Mouse (Mus musculus): Measurements from ENCODE around the gene Itsn1. TPM values are rescaled to one million over a fixed set of nuclear protein-coding genes. Genes with fewer than 3 reads are reported as not detected.

The Itsn1 gene
- polyA plus RNA-seq, 1 experiment, result 68.7 TPM

DNA sequence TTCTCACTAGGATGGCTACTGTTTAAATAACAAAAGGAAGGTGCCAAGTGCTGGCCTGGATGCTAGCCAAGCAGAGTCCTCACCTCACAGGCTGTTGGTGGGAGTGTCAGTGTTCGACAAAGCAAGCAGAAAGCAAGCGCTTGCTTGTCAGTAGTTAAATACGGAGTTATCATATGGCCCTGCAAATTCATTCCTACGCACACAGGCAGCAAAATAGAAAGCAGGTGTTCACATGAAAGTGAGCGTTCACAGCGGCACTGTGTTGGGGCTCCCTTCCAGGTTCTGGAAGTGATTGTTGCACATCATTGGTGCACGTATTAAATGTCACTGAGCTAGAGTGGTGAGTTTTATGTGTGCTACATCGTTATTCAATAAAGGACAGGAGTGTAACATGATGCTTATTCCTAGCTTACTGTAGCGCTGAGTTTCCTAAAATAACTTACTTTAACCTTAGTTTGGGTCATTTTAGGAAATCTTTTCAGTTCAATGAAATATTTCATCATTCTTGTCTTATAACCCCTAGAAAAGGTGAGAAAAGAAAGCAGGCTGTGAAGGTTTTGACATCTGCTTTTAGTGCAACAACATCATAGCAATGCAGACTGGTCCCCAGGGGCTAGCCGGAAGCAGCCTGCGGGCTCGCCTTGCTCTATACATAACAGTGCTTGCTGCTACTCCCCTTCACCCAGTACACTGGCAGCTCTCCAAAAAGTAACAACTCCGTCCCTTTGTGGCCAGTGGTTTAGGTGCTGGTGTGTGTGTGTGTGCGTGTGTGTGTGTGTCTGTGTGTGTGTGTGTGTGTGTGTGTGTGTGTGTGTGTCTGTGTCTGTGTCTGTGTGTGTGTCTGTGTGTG lies 17.2 kb downstream of the Itsn1 start:
- no peak overlapping the region for H3K27ac ChIP-seq (ENCODE audit: insufficient read depth, low read length)
- peak; percentile 84 to 85 for DNase-seq
- WGBS, result 29% methylated on average over 14 of the region's 14 CpGs
- peak overlapping the region; percentile 5 for H3K4me3 ChIP-seq (replicated peaks; ENCODE audit: insufficient read depth, low read depth, low read length)
- H3K27me3 ChIP-seq (ENCODE audit: control insufficient read depth, insufficient read depth, low read length), result no peaks in the 10 kb centered on the region
- peaks cover 21% of the 10 kb centered on the region for H3K4me1 ChIP-seq (ENCODE audit: control insufficient read depth, insufficient read depth, low read length)
- no peak for TF ChIP-seq CTCF (IDR thresholded peaks at IDR 0.05; ENCODE audit: borderline replicate concordance, insufficient read depth, low read depth, low read length)
- TF ChIP-seq POLR2A (IDR thresholded peaks at IDR 0.05; ENCODE audit: borderline replicate concordance, insufficient read depth, low read length), result no peak

DNA sequence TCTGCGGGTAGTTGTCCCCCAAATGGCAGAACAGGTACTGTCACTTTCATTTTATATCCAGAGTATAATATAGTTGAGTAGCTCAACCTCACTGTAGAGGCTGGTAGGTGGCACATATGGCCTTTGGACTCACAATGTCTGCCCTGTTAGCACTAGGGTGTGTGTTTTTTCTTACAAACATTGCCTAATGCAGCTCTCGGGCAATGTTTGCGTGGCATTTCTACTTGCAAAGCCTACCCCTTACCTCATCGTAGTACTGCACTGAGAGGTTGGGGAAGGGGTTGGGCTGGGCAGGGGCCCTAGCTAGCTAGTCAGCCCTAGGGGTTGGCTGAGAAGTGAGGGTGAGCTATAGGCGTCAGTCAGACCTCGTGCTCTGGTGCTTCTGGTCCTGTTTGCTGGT lies 18.5 kb downstream of the Itsn1 start:
- Histone ChIP-seq H3K4me1 (ENCODE audit: control insufficient read depth, insufficient read depth, low read length) (peaks cover 24% of the 10 kb centered on the region), H3K27ac (ENCODE audit: insufficient read depth, low read length) (no peak overlapping the region), H3K27me3 (ENCODE audit: control insufficient read depth, insufficient read depth, low read length) (no peaks in the 10 kb centered on the region), H3K4me3 (replicated peaks; ENCODE audit: insufficient read depth, low read depth, low read length) (no peak overlapping the region)
- DNase-seq, result no peak
- no peak for TF ChIP-seq POLR2A (IDR thresholded peaks at IDR 0.05; ENCODE audit: borderline replicate concordance, insufficient read depth, low read length)
- no peak for TF ChIP-seq CTCF (IDR thresholded peaks at IDR 0.05; ENCODE audit: borderline replicate concordance, insufficient read depth, low read depth, low read length)
- 90% methylated on average over 6 of the region's 6 CpGs for WGBS

DNA sequence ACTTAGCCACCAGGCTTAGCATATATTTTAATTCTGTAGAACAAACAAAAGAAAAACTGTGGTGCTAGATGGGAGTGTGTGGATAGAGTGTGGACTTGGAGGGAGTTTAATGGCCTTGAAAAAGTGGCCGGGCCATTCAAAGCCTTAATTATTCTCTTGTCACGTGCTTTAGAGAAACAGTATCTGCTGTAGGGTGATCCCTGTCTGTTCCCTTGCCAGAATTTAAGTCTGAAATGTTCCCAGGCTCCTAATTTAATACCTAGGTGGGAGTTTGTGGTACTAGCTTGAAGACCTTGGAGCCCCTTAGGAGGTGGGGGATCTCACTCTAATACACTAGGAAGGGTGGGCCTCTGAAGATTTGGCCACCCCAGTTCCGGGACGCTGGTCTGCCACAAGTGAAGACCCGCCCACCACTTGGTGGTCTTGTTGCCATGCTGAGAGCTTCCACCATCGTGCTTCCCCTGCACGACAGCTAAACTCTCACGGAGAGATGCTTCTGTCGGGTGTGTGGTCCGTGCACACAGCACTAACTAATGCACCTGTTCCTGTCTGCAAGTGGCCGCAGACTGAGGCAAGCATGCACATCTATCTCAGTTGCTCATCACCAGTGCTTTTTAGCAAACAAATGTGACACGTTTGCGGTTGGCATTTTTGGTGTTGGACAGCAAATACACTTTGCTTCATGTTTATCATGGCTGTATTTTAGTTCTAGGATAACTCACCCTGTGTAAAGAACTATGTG lies 22.7 kb downstream of the Itsn1 start:
- Histone ChIP-seq H3K4me3 (replicated peaks; ENCODE audit: insufficient read depth, low read depth, low read length) (no peak overlapping the region), H3K27me3 (ENCODE audit: control insufficient read depth, insufficient read depth, low read length) (no peaks in the 10 kb centered on the region), H3K4me1 (ENCODE audit: control insufficient read depth, insufficient read depth, low read length) (peaks cover 8% of the 10 kb centered on the region), H3K27ac (ENCODE audit: insufficient read depth, low read length) (no peak overlapping the region)
- TF ChIP-seq POLR2A (IDR thresholded peaks at IDR 0.05; ENCODE audit: borderline replicate concordance, insufficient read depth, low read length) (no peak), CTCF (IDR thresholded peaks at IDR 0.05; ENCODE audit: borderline replicate concordance, insufficient read depth, low read depth, low read length) (no peak)
- DNase-seq, result no peak
- WGBS, result 56% methylated on average over 13 of the region's 13 CpGs

DNA sequence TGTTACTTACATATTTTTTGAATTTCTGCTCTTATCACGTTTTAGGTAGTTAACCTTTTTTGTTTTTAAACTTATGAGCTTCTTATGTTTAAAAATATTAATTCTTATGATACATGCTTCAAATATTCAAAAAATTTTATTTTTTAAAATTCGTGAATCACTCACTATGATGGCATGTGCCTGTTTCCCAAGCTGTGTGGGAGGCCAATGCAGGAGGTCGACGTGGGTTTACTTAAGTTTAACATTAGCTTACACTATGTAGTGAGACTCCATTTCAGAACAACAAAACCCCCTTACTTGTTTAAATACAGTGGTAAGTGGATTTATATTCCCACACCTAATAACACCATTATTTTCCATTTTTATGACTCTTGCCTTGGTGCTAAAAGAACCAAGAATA lies 24.5 kb downstream of the Itsn1 start:
- Histone ChIP-seq H3K4me1 (ENCODE audit: control insufficient read depth, insufficient read depth, low read length) (peaks cover 8% of the 10 kb centered on the region), H3K27me3 (ENCODE audit: control insufficient read depth, insufficient read depth, low read length) (no peaks in the 10 kb centered on the region), H3K27ac (ENCODE audit: insufficient read depth, low read length) (no peak overlapping the region), H3K4me3 (replicated peaks; ENCODE audit: insufficient read depth, low read depth, low read length) (no peak overlapping the region)
- WGBS, result 90% methylated on average over 4 of the region's 4 CpGs
- no peak for TF ChIP-seq CTCF (IDR thresholded peaks at IDR 0.05; ENCODE audit: borderline replicate concordance, insufficient read depth, low read depth, low read length)
- no peak for DNase-seq

DNA sequence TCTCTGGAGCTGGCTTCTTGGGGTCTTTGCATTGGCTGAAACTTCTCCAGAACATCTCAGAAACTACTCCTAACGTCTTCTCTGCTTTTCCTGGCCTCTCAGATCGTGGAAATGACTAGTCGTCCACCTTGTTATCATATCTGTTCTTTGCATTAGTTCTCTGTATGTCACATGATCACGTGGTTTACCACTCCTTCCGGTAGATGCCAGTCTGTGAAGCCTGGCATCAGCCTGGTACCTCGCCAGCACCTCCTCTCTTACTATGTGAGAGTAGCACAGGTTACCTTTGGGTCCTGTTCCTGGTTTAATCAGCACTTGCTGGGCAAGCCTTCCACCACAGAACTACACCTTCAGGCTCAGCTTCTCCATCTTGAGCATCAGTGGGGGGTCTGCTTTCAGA lies 25.9 kb downstream of the Itsn1 start:
- H3K4me1 ChIP-seq (ENCODE audit: control insufficient read depth, insufficient read depth, low read length), result peaks cover 8% of the 10 kb centered on the region
- H3K4me3 ChIP-seq (replicated peaks; ENCODE audit: insufficient read depth, low read depth, low read length), result no peak overlapping the region
- H3K27ac ChIP-seq (ENCODE audit: insufficient read depth, low read length), result no peak overlapping the region
- no peak for TF ChIP-seq CTCF (IDR thresholded peaks at IDR 0.05; ENCODE audit: borderline replicate concordance, insufficient read depth, low read depth, low read length)
- TF ChIP-seq POLR2A (IDR thresholded peaks at IDR 0.05; ENCODE audit: borderline replicate concordance, insufficient read depth, low read length), result no peak
- H3K27me3 ChIP-seq (ENCODE audit: control insufficient read depth, insufficient read depth, low read length), result no peaks in the 10 kb centered on the region
- DNase-seq, result no peak
- 79% methylated on average over 6 of the region's 6 CpGs for WGBS

DNA sequence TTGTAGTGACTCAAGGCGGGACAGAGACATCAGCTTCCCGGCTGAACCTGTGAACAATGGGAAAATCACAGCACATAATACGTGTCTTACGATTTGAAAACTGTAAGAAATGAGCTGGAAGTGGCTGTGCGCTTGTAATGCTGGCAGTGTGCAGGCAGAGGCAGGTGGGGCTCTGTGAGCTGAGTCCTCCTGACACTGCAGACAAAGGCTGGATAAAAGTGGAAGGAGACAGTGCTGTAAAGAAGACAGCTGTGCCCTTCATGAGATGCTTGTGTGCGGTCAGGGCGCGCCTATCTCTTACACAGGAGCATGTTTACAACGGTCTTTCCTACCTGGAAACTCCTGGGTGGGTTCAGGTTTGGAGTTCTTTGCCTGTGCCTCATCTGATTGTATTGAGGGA lies 32.1 kb downstream of the Itsn1 start:
- Histone ChIP-seq H3K27ac (ENCODE audit: insufficient read depth, low read length) (no peak overlapping the region), H3K4me1 (ENCODE audit: control insufficient read depth, insufficient read depth, low read length) (peaks cover 35% of the 10 kb centered on the region), H3K27me3 (ENCODE audit: control insufficient read depth, insufficient read depth, low read length) (no peaks in the 10 kb centered on the region), H3K4me3 (replicated peaks; ENCODE audit: insufficient read depth, low read depth, low read length) (no peak overlapping the region)
- TF ChIP-seq CTCF (IDR thresholded peaks at IDR 0.05; ENCODE audit: borderline replicate concordance, insufficient read depth, low read depth, low read length) (no peak), POLR2A (IDR thresholded peaks at IDR 0.05; ENCODE audit: borderline replicate concordance, insufficient read depth, low read length) (no peak)
- no peak for DNase-seq
- WGBS, result 65% methylated on average over 9 of the region's 9 CpGs

DNA sequence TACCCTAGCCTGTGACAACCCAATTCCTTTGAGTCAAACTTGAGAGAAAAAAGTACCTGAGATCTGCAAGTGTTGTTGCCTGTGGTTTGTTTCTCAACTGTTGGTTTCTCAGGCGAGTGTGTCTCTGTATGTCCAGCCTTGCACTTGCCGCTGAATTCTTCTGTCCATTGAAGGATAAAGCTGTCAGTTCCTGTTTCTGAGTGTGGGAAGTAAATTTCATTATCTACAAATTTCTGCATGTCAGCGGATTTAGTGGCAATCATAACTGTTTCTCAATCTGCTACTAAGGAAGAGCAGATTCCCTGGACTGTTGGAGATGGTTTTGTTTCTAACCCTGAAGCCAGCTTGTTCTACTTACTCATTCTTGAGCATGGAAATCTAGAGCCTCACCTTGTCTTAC lies 32.7 kb downstream of the Itsn1 start:
- Histone ChIP-seq H3K27ac (ENCODE audit: insufficient read depth, low read length) (no peak overlapping the region), H3K4me1 (ENCODE audit: control insufficient read depth, insufficient read depth, low read length) (peaks cover 41% of the 10 kb centered on the region), H3K4me3 (replicated peaks; ENCODE audit: insufficient read depth, low read depth, low read length) (no peak overlapping the region), H3K27me3 (ENCODE audit: control insufficient read depth, insufficient read depth, low read length) (no peaks in the 10 kb centered on the region)
- 23% methylated on average over 3 of the region's 3 CpGs for WGBS
- TF ChIP-seq CTCF (IDR thresholded peaks at IDR 0.05; ENCODE audit: borderline replicate concordance, insufficient read depth, low read depth, low read length) (no peak), POLR2A (IDR thresholded peaks at IDR 0.05; ENCODE audit: borderline replicate concordance, insufficient read depth, low read length) (no peak)
- DNase-seq, result peak in 1 of 2 experiments; percentile 4

DNA sequence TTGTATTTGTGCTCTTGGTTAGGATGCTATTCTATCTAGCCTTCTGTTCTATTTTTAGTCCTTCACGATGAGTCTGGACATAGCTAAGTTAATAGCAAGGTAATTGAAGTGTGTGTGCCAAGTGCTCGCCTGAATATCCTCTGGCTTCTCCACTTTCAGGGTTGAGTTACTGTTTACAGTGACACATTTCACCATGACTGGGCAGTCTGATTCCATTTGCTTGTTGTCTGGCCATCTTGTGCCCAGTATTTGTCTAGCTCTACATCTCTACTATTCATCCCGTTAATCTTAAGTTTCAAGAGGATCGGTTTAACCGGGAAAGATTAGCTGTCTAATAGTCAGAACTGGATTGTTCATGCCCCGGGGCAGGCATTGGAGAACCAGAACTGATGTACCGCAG lies 33.4 kb downstream of the Itsn1 start:
- Histone ChIP-seq H3K4me1 (ENCODE audit: control insufficient read depth, insufficient read depth, low read length) (peaks cover 45% of the 10 kb centered on the region), H3K27ac (ENCODE audit: insufficient read depth, low read length) (no peak overlapping the region), H3K27me3 (ENCODE audit: control insufficient read depth, insufficient read depth, low read length) (no peaks in the 10 kb centered on the region), H3K4me3 (replicated peaks; ENCODE audit: insufficient read depth, low read depth, low read length) (no peak overlapping the region)
- DNase-seq, result peak; percentile 18 to 60
- no peak for TF ChIP-seq POLR2A (IDR thresholded peaks at IDR 0.05; ENCODE audit: borderline replicate concordance, insufficient read depth, low read length)
- no peak for TF ChIP-seq CTCF (IDR thresholded peaks at IDR 0.05; ENCODE audit: borderline replicate concordance, insufficient read depth, low read depth, low read length)
- 40% methylated on average over 7 of the region's 7 CpGs for WGBS

Measured in cerebellum, adult 2 months (tissue).